Mouse (Mus musculus): ENCODE data around the gene Fuom. TPM values are rescaled to one million over a fixed set of nuclear protein-coding genes. Genes with fewer than 3 reads are reported as not detected.

Fuom gene
- total RNA-seq (2014; fragmentation: Nextera tagmentation): 4.3 and 13.6 TPM in 2 replicates
- 2.5 and 12.9 TPM in 2 replicates for total RNA-seq (2017)

DNA sequence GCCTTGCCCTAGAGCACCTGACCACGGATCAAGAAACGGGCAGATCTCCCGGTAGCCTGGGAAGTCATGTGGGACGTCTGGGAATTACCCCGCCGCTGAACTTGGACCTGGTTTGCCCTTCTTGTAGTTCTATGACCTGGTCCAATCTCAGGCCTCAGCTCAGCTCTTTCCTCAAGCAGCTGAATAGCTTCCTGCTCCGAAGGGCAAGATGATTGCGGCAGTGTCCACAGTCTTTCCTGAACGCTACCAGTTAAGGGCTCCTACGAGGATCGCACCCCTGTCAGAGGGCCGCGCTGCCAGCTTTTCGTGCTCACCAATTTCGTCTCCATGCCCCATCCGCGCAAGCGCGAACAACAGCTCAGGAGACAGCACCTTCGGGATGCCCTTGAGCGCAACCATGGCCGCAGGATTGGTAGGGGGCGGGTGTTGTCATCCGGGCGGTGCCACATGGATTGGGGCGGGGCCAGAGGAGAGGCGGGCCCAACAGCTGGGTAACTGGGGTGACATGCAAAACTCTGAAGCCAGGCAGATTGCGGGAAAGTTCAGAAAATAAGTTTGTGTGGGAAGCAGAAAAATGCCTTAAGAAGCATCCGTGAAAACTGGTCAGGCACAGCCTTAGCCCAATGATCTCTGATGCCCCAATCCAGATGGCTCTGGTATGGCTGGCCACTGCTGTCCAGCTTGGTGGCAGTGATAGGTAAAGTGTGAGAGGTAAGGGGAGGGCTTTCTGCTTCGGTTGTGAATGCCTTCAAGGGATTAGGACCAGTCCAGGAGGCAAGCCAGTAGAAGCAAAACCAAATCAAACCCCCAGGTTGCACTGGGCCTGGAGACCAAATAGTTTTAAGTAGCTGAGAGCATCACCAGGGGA is at the start of gene Fuom:
Gene Fuom (minus strand): TSS at position 449 of the 868 bp plus-strand sequence.
- peak; percentile 99 for ATAC-seq (replicated peaks; ENCODE audit: poor library complexity, severe bottlenecking)

DNA sequence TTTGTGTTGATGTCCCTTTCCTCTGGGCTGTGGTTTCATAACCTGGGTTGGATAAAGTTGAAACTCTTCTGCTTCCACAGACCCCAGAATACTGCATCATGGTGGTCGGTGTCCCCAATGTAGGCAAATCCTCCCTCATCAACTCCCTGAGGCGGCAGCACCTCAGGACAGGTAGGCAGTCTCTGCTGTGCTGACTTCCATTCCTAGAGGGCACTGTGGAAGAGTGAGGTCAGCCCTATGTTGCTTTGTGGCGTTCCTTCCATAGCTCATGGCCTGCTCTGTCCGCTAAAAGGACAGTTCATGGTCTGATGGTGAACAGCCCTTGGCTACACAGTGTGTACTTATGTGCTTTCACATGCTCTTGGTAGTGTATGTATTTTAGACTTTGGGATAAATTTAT is 42.3 kb upstream of the Fuom start:
- ATAC-seq (replicated peaks; ENCODE audit: poor library complexity, severe bottlenecking): no peak

DNA sequence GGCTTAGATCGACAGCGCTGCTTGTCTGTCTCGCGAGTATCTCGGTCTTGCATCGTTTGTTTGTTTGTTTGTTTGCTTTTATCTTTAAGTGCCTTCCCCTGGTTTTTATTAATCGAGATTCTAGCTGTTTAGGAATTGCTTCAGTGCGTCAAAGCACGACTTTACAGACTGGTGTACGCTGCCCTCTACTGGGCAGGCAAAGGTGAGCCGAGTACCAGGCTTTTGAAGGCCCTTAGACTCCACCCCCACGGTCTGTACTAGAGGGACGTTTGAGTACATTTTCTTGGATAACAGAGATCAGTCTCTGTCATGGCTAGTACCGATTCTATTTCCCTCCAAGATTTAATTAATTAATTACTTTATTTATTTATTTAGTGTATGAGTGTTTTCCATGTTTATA is 39.1 kb upstream of the Fuom start:
- ATAC-seq (replicated peaks; ENCODE audit: poor library complexity, severe bottlenecking): peak; percentile 61

DNA sequence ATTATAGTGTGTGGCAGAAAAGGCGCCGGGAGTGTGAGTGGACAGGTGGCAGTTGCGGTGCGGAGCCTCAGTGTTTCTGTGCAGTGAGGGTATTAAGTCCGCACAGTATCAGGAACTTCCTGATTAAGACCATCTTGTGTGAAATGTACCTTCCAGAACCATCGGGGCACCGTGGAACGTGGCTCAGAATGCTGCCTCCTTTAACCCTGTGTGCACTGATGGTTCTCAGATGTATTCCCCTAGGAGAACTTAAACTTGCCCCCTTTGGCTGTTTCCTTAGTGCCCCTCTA is 35.7 kb upstream of the Fuom start:
- no peak for ATAC-seq (replicated peaks; ENCODE audit: poor library complexity, severe bottlenecking)

DNA sequence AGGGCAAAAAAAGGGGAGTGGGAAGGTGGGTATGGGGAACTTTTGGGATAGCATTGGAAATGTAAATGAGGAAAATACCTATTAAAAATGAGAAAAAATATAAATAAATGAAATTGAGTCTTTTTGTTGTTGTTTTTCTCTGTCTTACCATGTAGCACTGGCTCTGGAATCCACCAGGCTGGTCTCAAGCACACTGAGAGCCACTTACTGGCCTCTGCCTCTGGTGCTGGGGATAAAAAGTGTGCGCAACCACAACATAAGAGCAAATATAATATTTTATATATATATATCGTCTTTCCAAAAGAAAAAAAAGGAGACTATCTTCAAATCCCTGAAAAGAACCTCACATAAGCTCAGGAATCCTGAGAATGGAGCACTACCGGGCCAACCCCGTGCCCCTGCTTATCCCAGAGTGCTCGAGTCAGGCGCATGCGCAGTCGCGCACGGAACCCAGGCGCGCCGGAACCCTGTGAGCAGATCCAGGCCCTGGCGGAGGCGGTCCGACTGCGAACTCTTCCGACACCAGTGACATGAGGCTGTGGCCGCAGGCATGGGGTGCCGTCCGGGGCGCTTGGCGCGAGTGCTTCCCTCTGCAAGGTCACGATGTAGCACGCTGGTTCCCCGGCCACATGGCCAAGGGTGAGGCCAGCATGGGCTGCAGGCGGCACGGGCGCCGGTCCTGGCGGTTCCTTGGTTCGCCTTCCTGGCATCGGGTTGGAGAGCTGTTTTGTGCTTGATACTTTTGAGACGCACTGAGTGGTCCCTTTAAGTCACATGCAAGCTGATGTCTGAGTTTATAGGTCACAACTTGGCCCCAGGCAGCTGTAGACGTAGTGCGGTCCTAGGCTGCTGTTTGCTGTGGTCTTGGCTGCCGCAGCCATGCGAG is 35.1 kb upstream of the Fuom start, which contains the start of gene Mtg1:
Gene Mtg1 (plus strand): TSS at position 430 of the 886 bp plus-strand sequence.
- ATAC-seq (replicated peaks; ENCODE audit: poor library complexity, severe bottlenecking): peak; percentile 74

DNA sequence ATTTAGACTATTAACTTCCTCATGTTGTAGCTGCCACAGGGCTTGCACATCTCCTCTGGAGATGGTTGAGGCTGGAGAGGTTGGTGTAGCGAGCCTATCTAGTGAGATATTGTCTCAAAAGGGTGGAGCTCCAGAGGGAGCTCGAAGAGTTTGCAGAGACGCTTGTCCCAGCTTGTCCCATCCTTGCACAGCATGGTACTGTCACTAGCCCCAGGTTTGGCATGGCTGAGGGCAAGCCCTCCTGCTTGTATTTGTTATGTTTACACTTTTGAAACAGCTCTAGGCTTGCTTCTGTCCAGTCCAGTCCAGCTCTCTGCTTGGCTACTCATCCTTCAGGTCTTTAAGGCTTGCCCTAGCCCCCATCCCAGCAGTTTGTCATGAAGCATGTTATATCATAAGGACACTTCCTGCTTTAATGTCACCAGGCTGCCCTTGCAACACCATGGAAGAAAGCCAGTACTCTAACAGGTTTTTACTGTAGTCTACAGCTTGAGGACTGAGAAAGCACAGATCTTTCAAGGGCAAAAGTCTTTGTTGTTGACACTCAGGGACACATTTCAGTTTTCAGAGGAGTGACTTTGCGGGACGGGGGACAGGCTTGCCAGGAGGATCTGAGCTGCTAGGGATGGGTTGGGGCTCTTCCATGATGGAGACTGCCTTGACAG is 33.0 kb upstream of the Fuom start:
- ATAC-seq (replicated peaks; ENCODE audit: poor library complexity, severe bottlenecking): peak; percentile 28

DNA sequence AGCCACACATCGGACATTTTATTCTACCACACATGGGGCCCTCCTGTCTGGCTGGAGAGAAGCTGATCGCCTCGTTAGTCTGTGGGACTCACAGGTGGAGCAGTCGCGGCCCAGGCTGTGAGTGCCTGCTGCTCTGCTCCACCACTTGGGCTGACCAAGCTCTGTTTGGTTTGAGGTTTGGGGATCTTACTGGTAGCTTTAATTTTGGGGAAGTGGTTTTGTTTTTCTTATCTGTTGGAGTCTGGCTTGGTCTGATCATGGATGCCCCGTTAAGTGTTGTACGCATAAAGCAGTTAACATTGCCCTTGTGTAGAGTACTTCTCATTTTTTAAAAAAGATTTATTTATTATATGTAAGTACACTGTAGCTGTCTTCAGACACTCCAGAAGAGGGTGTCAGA is 31.8 kb upstream of the Fuom start:
- peak; percentile 27 for ATAC-seq (replicated peaks; ENCODE audit: poor library complexity, severe bottlenecking)

DNA sequence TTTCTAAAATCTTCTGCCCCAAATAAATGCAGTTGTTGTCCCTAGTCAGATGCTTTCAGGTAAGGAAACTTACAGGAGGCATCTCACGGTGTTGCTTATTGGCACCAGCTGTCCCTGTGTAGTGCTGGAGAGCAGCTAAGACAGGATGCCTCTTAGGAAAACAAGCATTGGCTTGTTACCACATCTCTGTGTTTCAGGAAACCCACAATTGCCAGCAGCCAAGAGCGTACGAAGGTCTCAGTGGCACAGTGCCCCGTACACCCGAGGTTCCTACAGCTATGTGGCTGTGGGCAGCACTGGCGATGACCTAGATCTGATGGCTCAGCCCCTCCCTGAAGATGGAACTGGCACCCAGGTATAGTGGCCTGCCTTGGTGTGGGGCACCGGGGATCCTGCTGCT is 29.9 kb upstream of the Fuom start:
- ATAC-seq (replicated peaks; ENCODE audit: poor library complexity, severe bottlenecking): peak; percentile 63

DNA sequence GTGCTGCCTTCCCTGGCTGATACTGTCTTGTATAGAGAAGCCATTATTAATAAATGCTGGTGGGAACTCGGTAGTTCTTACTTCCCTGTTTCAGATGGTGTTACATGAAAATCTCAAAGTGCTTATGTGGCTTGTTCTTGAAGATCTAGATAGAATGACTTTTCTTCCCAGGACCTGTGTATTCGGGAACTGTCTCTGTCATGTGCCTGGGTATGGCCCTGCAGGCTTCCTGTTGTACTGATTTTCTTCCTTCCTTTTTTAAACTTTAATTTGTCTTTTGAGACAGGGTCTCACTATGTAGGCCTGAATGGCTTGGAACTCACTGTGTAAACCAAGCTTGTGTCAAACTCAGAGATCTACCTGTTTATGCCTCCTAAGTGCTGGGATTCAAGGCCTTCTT is 25.7 kb upstream of the Fuom start:
- 0 out of 2 replicates have a peak, but pooled peaks have one; percentile 3 for ATAC-seq (replicated peaks; ENCODE audit: poor library complexity, severe bottlenecking)

DNA sequence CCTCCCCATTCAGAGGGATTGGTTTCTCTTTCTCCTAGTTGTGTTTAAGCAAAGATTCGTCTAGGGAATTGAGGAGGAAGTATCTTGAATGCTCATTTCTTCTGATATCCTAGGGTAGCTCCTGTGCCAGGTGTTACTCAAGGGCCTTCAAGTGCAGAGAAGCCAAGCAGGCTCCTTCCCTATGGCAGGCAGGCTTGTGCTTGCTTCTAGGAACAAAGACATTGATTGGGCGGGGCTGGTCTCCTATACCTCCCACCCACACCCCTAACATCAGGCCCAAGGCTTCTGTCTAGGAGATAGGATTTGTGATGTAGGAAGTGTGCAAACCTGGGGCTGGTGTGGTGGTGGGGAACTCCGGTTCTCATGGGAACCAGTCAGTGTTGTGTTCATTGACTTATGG is 24.7 kb upstream of the Fuom start:
- ATAC-seq (replicated peaks; ENCODE audit: poor library complexity, severe bottlenecking): peak; percentile 12

DNA sequence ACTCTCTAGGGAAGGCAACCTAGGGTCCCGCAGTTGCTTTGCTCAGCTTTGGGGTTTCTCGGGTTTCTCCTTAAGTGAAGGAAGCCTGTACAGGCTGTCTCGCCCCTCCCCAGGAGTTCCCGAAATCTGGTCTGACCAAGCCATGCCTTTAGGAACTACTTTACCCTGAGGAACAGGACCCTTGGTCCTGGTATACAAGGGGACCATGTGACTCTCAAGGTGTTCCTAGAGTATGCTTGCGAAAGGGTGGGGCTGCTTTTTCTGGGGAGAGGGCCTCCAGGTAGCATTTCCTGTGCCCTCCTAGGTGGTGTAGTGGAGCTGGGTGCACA is 23.7 kb upstream of the Fuom start:
- no peak for ATAC-seq (replicated peaks; ENCODE audit: poor library complexity, severe bottlenecking)

DNA sequence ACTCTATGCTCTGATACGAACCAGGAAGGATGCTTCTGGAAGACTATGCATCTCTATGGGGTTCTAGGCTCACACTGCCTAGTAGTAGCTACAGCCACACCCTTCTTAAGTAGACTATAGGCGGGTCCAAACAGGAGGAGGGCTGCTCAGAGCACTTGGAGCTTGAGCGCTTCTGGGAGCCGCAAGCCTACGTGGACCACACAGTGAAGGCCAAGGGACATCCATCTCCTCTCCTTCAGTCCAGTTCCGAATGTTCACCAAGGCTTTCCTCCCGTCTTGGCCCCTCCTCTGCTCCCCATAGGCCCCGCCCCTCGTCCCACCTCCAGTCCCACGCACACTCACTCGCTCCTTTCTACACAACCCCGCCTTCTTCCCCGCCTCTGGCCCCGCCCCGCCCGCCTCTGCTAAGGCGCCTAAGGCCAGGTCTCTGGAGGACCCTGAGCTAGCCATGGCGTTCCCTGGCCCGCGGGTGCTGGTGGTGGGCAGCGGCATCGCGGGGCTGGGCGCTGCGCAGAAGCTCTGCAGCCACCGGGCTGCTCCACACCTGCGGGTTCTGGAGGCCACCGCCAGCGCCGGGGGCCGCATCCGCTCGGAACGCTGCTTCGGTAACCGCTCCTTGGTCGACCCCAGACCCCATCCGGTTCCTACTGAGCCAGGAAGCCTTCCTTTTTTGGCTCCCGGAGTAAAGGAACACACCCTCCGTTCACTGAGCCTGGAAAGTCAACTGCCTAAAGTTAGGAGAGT is 23.2 kb upstream of the Fuom start:
- ATAC-seq (replicated peaks; ENCODE audit: poor library complexity, severe bottlenecking): peak; percentile 91

DNA sequence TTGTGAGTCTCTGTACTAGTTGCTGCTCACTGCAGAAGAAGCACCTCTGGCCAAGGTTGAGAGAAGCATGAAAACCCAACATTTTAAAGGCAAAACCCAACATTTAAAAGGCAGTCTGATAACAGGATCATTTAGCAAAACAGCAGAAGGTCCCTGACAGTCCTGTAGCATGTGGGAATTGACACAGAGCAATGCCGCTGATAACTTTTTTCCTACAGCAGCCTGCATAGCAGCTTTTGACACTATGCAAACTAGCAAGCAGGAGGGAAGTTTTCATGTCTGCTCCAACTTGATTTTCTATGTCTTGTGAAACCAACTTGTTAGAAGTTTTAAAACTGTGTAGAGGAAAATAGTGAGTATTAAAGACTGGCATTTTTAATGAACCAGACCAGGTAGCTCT is 22.1 kb upstream of the Fuom start:
- no peak for ATAC-seq (replicated peaks; ENCODE audit: poor library complexity, severe bottlenecking)

DNA sequence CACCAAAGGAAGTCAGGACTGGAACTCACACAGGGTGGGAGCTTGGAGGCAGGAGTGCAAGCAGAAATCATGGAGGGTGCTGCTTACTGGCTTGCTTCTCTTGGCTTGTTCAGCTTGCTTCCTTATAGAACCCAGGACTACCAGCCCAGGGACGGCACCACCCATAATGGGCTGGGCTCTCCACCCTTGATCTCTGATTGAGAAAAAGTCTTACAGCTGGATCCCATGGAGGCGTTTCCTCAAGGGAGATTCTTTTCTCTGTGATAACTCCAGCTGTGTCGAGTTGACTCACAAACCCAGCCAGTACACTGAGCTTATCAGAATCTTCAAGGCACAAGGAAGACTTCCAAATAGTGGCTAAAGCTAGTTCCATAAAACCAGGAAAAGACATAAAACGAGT is 20.5 kb upstream of the Fuom start:
- no peak for ATAC-seq (replicated peaks; ENCODE audit: poor library complexity, severe bottlenecking)

DNA sequence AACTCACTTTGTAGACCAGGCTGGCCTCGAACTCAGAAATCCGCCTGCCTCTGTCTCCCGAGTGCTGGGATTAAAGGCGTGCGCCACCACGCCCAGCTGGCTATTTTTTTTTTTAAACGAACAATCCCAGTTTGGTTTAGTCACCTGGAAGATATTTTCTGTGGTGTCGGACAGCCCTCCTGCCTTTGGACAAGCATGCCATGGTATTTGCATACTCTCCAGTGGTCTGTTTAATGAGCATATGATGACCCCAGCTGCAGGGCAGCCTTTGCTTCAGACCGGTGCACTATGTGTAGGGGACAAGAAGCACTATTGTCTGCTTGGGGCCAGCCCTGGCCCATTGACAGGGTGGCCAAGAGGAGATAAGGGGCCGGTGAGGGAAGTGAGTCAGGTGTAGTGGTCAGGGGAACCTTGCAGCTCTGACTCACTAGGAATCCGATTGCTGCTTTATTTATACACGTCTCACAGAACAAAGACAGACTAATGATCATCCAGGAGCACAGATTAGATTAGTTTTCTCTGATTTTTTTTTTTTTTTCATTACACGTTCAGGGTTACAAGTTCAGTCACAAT is 19.2 kb upstream of the Fuom start:
- ATAC-seq (replicated peaks; ENCODE audit: poor library complexity, severe bottlenecking): no peak

DNA sequence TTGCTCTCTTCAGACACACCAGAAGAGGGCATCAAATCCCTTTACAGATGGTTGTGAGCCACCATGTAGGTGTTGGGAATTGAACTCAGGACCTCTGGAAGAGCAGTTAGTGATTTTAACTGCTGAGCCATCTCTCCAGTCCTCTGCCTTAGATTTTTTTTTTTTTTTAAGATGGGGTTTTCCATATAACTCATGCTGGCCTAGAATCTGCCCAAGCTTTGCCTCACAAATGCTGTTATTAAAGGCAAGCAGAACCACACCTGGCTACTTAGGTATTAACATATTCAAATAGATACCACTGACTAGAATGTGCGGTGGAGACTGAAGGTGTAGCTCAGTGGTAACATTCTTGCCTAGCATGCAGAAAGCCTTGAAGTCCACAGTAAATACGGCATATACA is 18.2 kb upstream of the Fuom start:
- no peak for ATAC-seq (replicated peaks; ENCODE audit: poor library complexity, severe bottlenecking)

DNA sequence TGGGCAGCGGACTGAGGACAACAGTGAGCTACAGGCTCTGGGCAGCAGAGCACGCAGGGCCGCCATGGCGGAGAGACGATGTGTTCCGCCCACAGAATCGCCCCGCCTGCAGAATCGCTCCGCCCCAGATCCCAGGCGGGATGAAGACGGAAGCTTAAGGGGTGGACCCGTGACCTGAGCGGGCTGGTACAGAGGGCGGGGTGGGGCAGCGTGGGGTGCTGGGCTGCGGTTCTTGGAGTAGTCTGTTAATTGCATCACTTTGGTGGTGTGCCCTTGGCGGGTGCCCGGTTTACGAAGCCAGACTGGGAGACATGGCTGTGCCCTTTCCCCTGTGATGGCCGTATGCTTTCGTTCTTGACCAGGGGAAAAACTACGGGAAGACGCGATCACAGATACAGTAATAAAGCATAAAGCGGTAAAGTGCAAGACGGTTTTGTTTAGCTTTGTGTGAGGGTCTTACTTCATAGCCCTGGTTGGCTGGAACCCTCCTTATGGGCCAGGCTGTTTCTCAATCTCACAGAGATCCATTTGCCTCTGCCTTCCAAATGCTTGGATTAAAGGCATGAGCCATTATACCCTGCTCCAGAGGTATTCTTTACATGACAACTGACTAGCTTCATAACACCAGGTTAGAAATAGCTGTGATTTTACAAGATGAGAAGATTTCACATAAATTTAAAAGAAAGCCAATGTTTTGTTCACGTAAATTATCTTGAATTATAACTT is 14.3 kb upstream of the Fuom start, which contains the start of gene Echs1:
Gene Echs1 (minus strand): TSS at position 148 of the 726 bp plus-strand sequence.
- ATAC-seq (replicated peaks; ENCODE audit: poor library complexity, severe bottlenecking): peak; percentile 86

DNA sequence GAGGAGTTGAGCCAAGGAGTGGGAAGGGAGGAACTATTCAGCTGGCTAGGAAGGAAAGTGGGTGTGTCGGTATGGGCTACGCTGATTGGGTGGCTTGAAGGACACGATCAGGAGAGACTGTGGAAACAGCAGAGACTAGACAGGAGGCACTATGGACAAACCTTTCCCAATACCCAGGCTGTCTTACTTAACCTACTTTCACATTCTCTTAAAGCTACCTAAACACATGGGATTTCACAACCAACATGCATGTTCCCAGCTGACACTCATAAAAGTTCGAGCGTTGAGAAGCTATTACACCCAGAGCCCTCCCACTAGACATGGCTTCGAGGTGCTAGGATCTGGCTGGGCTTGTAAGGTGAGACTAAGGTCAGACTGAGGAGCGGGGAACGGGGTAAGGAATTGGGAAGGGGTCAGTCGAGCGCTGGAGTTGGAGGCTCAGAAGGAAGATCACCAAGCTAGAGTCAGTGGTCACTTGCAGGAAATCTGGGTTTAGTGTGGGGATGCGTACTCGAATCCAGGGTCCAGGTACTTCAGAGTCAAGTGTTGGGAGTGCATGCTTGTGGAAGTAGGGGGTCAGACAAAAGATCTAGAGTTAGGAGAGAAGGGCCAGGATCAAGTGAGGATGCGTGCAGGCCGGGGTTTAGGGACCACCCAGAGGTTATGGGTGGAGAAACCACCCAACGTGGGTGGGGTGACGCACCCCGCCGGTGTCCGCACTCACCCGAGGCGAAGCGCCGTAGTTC is 13.5 kb upstream of the Fuom start, which contains the start of gene Paox:
Gene Paox (plus strand): TSS at position 217 of the 746 bp plus-strand sequence.
- peak; percentile 86 for ATAC-seq (replicated peaks; ENCODE audit: poor library complexity, severe bottlenecking)

Measured in granulocyte monocyte progenitor cell, adult 5-6 weeks (primary cell).